Mouse (Mus musculus) lung, embryonic 14.5 days (tissue): ENCODE data around the gene Mea1. TPM values are rescaled to one million over a fixed set of nuclear protein-coding genes. Genes with fewer than 3 reads are reported as not detected.

Experiments
- ATAC-seq: fragments of 200-750 bp; cut with Nextera tagmentation; 2 replicates; pipeline ENCODE4 v1.8.0; 2017; ENCODE audit warnings: mild to moderate bottlenecking, moderate TSS enrichment, moderate library complexity; ENCODE audit not compliant: insufficient read depth
- DNase-seq: peaks from one replicate; pipeline ENCODE4 v3.0.0-alpha.2; 2015
- H3K27ac ChIP-seq: fragments of 300-500 bp; sonication (generic); 2 replicates; pipeline ENCODE4 v1.5.1; 2014; ENCODE audit warnings: low read depth, mild to moderate bottlenecking, moderate library complexity
- H3K27me3 ChIP-seq: fragments of 300-500 bp; sonication (generic); 2 replicates; pipeline ENCODE4 v1.6.1; 2014; ENCODE audit warnings: low read length, control low read depth; ENCODE audit not compliant: insufficient read depth
- H3K36me3 ChIP-seq: fragments of 300-500 bp; sonication (generic); 2 replicates; pipeline ENCODE4 v1.6.1; 2014; ENCODE audit warnings: control low read depth; ENCODE audit not compliant: insufficient read depth
- H3K4me1 ChIP-seq: fragments of 300-500 bp; sonication (generic); 2 replicates; pipeline ENCODE4 v1.6.1; 2014; ENCODE audit warnings: antibody characterized with exemption, control low read depth; ENCODE audit not compliant: insufficient read depth
- H3K4me2 ChIP-seq: fragments of 300-500 bp; sonication (generic); 2 replicates; pipeline ENCODE4 v1.6.1; 2014; ENCODE audit warnings: mild to moderate bottlenecking
- H3K4me3 ChIP-seq: fragments of 300-500 bp; sonication (generic); 2 replicates; pipeline ENCODE4 v1.5.1; 2014; ENCODE audit warnings: low read depth, low read length
- H3K9ac ChIP-seq: fragments of 300-500 bp; sonication (generic); 2 replicates; pipeline ENCODE4 v1.6.1; 2014
- H3K9me3 ChIP-seq: fragments of 300-500 bp; sonication (generic); 2 replicates; pipeline ENCODE4 v1.6.1; 2016; ENCODE audit warnings: low read depth, low read length, control low read depth
- CTCF ChIP-seq: IDR thresholded peaks from 2 replicates; pipeline ENCODE4 v1.5.1; 2016; ENCODE audit warnings: antibody characterized with exemption, low read depth
- WGBS: fragments of 180-500 bp; shearing (Covaris S2); extraction: QIAGEN DNeasy Blood & Tissue Kit; methylation state at CpG from one replicate; pipeline ENCODE4 v1.1.7; 2014; 5-methylcytosine and 5-hydroxymethylcytosine counted together
- polyA plus RNA-seq: library from polyadenylated mRNA; unstranded; fragments of >200 nt; fragmentation: Nextera tagmentation; extraction: Ambion mirVana; gene quantifications from 2 replicates; pipeline ENCODE4 v1.2.1, GENCODE M21; 2014

Mea1 gene
- 123 and 131 TPM in 2 replicates for polyA plus RNA-seq

- no peak for DNase-seq
- 80% methylated on average over 8 of the region's 9 CpGs for WGBS
- peak within 1 kb of the TSS; percentile 88 for H3K4me2 ChIP-seq
- peaks cover 23% of the 10 kb centered on the region for H3K4me1 ChIP-seq
- no peaks in the 10 kb centered on the region for H3K27me3 ChIP-seq
- H3K27ac ChIP-seq: peak within 1 kb of the TSS; percentile 85
- no peaks in the 10 kb centered on the region for H3K9me3 ChIP-seq
- H3K4me3 ChIP-seq: peak within 1 kb of the TSS; percentile 69
- ATAC-seq: no peak
- H3K9ac ChIP-seq: peak within 1 kb of the TSS; percentile 66
- TF ChIP-seq CTCF: no peak
- peaks cover 48% of the 10 kb centered on the region for H3K36me3 ChIP-seq
Observed at GRCm38 (mm10) chr17:46678416-46678815, at the start of gene Mea1. Gene Mea1 (plus strand): TSS chr17:46678793.

- H3K9me3 ChIP-seq: no peaks in the 10 kb centered on the region
- 6% methylated on average over 12 of the region's 12 CpGs for WGBS
- DNase-seq (peak; percentile 95), ATAC-seq (peak; percentile 93)
- H3K4me1 ChIP-seq: peaks cover 35% of the 10 kb centered on the region
- H3K27me3 ChIP-seq: no peaks in the 10 kb centered on the region
- peak overlapping the region; percentile 99 for H3K9ac ChIP-seq
- peak overlapping the region; percentile 86 for H3K4me2 ChIP-seq
- peak; percentile 25 for TF ChIP-seq CTCF
- peaks cover 4% of the 10 kb centered on the region; the same call in 1 of the 2 replicates for H3K36me3 ChIP-seq
- peak overlapping the region; percentile 99 for H3K27ac ChIP-seq
- peak overlapping the region; percentile 96 for H3K4me3 ChIP-seq
Observed at GRCm38 (mm10) chr17:46629685-46630441, 48.7 kb upstream of the Mea1 start.

- TF ChIP-seq CTCF: peak; percentile 78
- peaks cover 26% of the 10 kb centered on the region; the same call in 1 of the 2 replicates for H3K36me3 ChIP-seq
- H3K9ac ChIP-seq: 0 out of 2 replicates have a peak overlapping the region, but pooled peaks have one; percentile 11
- 13% methylated on average over 15 of the region's 15 CpGs for WGBS
- ATAC-seq: peak; percentile 45; the same call in 1 of the 2 replicates
- no peak overlapping the region; the same call in 1 of the 2 replicates for H3K27ac ChIP-seq
- H3K27me3 ChIP-seq: no peaks in the 10 kb centered on the region
- DNase-seq: peak; percentile 96
- H3K9me3 ChIP-seq: no peaks in the 10 kb centered on the region
- H3K4me3 ChIP-seq: no peak overlapping the region
- no peaks in the 10 kb centered on the region for H3K4me1 ChIP-seq
- H3K4me2 ChIP-seq: peak overlapping the region; percentile 44; the same call in 1 of the 2 replicates
Observed at GRCm38 (mm10) chr17:46636831-46637523, 41.6 kb upstream of the Mea1 start.

- no peak overlapping the region for H3K4me3 ChIP-seq
- no peaks in the 10 kb centered on the region for H3K4me1 ChIP-seq
- no peak overlapping the region for H3K4me2 ChIP-seq
- DNase-seq: no peak
- H3K27ac ChIP-seq: 0 out of 2 replicates have a peak overlapping the region, but pooled peaks have one; percentile 30
- no peak overlapping the region for H3K9ac ChIP-seq
- no peaks in the 10 kb centered on the region for H3K27me3 ChIP-seq
- no peak for TF ChIP-seq CTCF
- H3K9me3 ChIP-seq: no peaks in the 10 kb centered on the region
- H3K36me3 ChIP-seq: peaks cover 22% of the 10 kb centered on the region; the same call in 1 of the 2 replicates
- 81% methylated on average over 9 of the region's 9 CpGs for WGBS
- ATAC-seq: no peak
Observed at GRCm38 (mm10) chr17:46639929-46640328, 38.7 kb upstream of the Mea1 start.

GRCm38 (mm10) chr17:46642060-46642459 lies 36.5 kb upstream of the Mea1 start:
- DNase-seq (no peak), ATAC-seq (no peak)
- H3K9ac ChIP-seq: no peak overlapping the region
- H3K36me3 ChIP-seq: peaks cover 18% of the 10 kb centered on the region; the same call in 1 of the 2 replicates
- H3K27ac ChIP-seq: no peak overlapping the region
- H3K27me3 ChIP-seq: no peaks in the 10 kb centered on the region
- WGBS: 84% methylated on average over 17 of the region's 17 CpGs
- H3K9me3 ChIP-seq: no peaks in the 10 kb centered on the region
- no peak overlapping the region for H3K4me3 ChIP-seq
- H3K4me2 ChIP-seq: no peak overlapping the region
- TF ChIP-seq CTCF: no peak
- H3K4me1 ChIP-seq: peaks cover 4% of the 10 kb centered on the region; the same call in 1 of the 2 replicates

- Histone ChIP-seq H3K4me2 (peak overlapping the region; percentile 81), H3K9ac (peak overlapping the region; percentile 52), H3K9me3 (no peaks in the 10 kb centered on the region), H3K27ac (no peak overlapping the region), H3K4me3 (peak overlapping the region; percentile 79; the same call in 1 of the 2 replicates), H3K4me1 (peaks cover 4% of the 10 kb centered on the region; the same call in 1 of the 2 replicates), H3K36me3 (peaks cover 26% of the 10 kb centered on the region), H3K27me3 (no peaks in the 10 kb centered on the region)
- 86% methylated on average over 12 of the region's 12 CpGs for WGBS
- no peak for TF ChIP-seq CTCF
- DNase-seq (no peak), ATAC-seq (no peak)
Observed at GRCm38 (mm10) chr17:46644152-46644805, 34.3 kb upstream of the Mea1 start.
